Mouse (Mus musculus): ENCODE measurements around the gene Palmd.

GRCm38 (mm10) chr3:116964426-116964825 is 4.4 kb downstream of the Palmd start:
- TF ChIP-seq CTCF (IDR thresholded peaks at IDR 0.05) (no peak), EP300 (IDR thresholded peaks at IDR 0.05) (no peak)

All from lung, postnatal 0 days (tissue).